Mouse (Mus musculus): Measurements from ENCODE around the gene Actn1. TPM values are rescaled to one million over a fixed set of nuclear protein-coding genes. Genes with fewer than 3 reads are reported as not detected.

The Actn1 gene
- total and polyA plus RNA-seq, 3 experiments: 29.0 to 31.7 (median 30.6) TPM

GRCm38 (mm10) chr12:80150624-80151023 is 109.5 kb downstream of the Actn1 start:
- H3K27ac ChIP-seq: no peak overlapping the region
- H3K4me1 ChIP-seq (ENCODE audit: control insufficient read depth, insufficient read depth, low read length): peaks cover 3% of the 10 kb centered on the region
- TF ChIP-seq POLR2A (IDR thresholded peaks at IDR 0.05; ENCODE audit: insufficient read depth, low read depth, low read length): no peak
- no peak for TF ChIP-seq CTCF (IDR thresholded peaks at IDR 0.05)
- TF ChIP-seq EP300 (IDR thresholded peaks at IDR 0.05; ENCODE audit: insufficient read depth, low read depth, low read length): no peak
- WGBS: 47% methylated on average over 8 of the region's 8 CpGs
- intact Hi-C loops (cut with DNase I): no loop called here
- no peaks in the 10 kb centered on the region for H3K36me3 ChIP-seq (ENCODE audit: control insufficient read depth, insufficient read depth, low read length)
- H3K27me3 ChIP-seq (ENCODE audit: control insufficient read depth, insufficient read depth, low read length): no peaks in the 10 kb centered on the region
- no peak overlapping the region for H3K4me3 ChIP-seq
- no peak overlapping the region for H3K9ac ChIP-seq (ENCODE audit: low read depth, low read length)
- no peaks in the 10 kb centered on the region for H3K79me2 ChIP-seq (replicated peaks; ENCODE audit: control insufficient read depth, insufficient read depth, low read length)
- no peak for DNase-seq

GRCm38 (mm10) chr12:80147563-80148214 is 112.5 kb downstream of the Actn1 start:
- H3K27ac ChIP-seq: no peak overlapping the region
- intact Hi-C loops (cut with DNase I): no loop called here
- 90% methylated on average over 11 of the region's 11 CpGs for WGBS
- TF ChIP-seq POLR2A (IDR thresholded peaks at IDR 0.05; ENCODE audit: insufficient read depth, low read depth, low read length): no peak
- no peak for TF ChIP-seq CTCF (IDR thresholded peaks at IDR 0.05)
- TF ChIP-seq EP300 (IDR thresholded peaks at IDR 0.05; ENCODE audit: insufficient read depth, low read depth, low read length): no peak
- H3K9ac ChIP-seq (ENCODE audit: low read depth, low read length): no peak overlapping the region
- H3K4me3 ChIP-seq: no peak overlapping the region
- peaks cover 3% of the 10 kb centered on the region for H3K4me1 ChIP-seq (ENCODE audit: control insufficient read depth, insufficient read depth, low read length)
- H3K79me2 ChIP-seq (replicated peaks; ENCODE audit: control insufficient read depth, insufficient read depth, low read length): no peaks in the 10 kb centered on the region
- H3K27me3 ChIP-seq (ENCODE audit: control insufficient read depth, insufficient read depth, low read length): no peaks in the 10 kb centered on the region
- no peak for DNase-seq
- no peaks in the 10 kb centered on the region for H3K36me3 ChIP-seq (ENCODE audit: control insufficient read depth, insufficient read depth, low read length)

GRCm38 (mm10) chr12:80146227-80147223 is 113.6 kb downstream of the Actn1 start:
- peak; percentile 59 to 76 for DNase-seq
- TF ChIP-seq EP300 (IDR thresholded peaks at IDR 0.05; ENCODE audit: insufficient read depth, low read depth, low read length) (0 out of 2 replicates have a peak, but pooled peaks have one; percentile 29), POLR2A (IDR thresholded peaks at IDR 0.05; ENCODE audit: insufficient read depth, low read depth, low read length) (no peak), CTCF (IDR thresholded peaks at IDR 0.05) (peak; percentile 87)
- Histone ChIP-seq H3K27ac (0 out of 2 replicates have a peak overlapping the region, but pooled peaks have one; percentile 3), H3K4me1 (ENCODE audit: control insufficient read depth, insufficient read depth, low read length) (peaks cover 3% of the 10 kb centered on the region), H3K9ac (ENCODE audit: low read depth, low read length) (no peak overlapping the region), H3K79me2 (replicated peaks; ENCODE audit: control insufficient read depth, insufficient read depth, low read length) (no peaks in the 10 kb centered on the region), H3K36me3 (ENCODE audit: control insufficient read depth, insufficient read depth, low read length) (no peaks in the 10 kb centered on the region), H3K27me3 (ENCODE audit: control insufficient read depth, insufficient read depth, low read length) (no peaks in the 10 kb centered on the region), H3K4me3 (no peak overlapping the region)
- 37% methylated on average over 21 of the region's 21 CpGs for WGBS
- intact Hi-C loops (cut with DNase I): loop anchor here (1.0 kb wide), 1 partner anchor 787 kb away; no protein-coding TSS in a partner anchor

- Histone ChIP-seq H3K36me3 (ENCODE audit: control insufficient read depth, insufficient read depth, low read length) (no peaks in the 10 kb centered on the region), H3K4me1 (ENCODE audit: control insufficient read depth, insufficient read depth, low read length) (peaks cover 3% of the 10 kb centered on the region), H3K79me2 (replicated peaks; ENCODE audit: control insufficient read depth, insufficient read depth, low read length) (no peaks in the 10 kb centered on the region), H3K27ac (no peak overlapping the region), H3K27me3 (ENCODE audit: control insufficient read depth, insufficient read depth, low read length) (no peaks in the 10 kb centered on the region), H3K9ac (ENCODE audit: low read depth, low read length) (no peak overlapping the region), H3K4me3 (no peak overlapping the region)
- intact Hi-C loops (cut with DNase I): no loop called here
- WGBS: 80% methylated on average over 8 of the region's 8 CpGs
- no peak for DNase-seq
- TF ChIP-seq EP300 (IDR thresholded peaks at IDR 0.05; ENCODE audit: insufficient read depth, low read depth, low read length) (no peak), CTCF (IDR thresholded peaks at IDR 0.05) (no peak), POLR2A (IDR thresholded peaks at IDR 0.05; ENCODE audit: insufficient read depth, low read depth, low read length) (no peak)
Measured at GRCm38 (mm10) chr12:80145365-80145764, 114.8 kb downstream of the Actn1 start.

GRCm38 (mm10) chr12:80144846-80145245 is 115.3 kb downstream of the Actn1 start:
- H3K4me3 ChIP-seq: no peak overlapping the region
- H3K4me1 ChIP-seq (ENCODE audit: control insufficient read depth, insufficient read depth, low read length): peaks cover 3% of the 10 kb centered on the region
- TF ChIP-seq POLR2A (IDR thresholded peaks at IDR 0.05; ENCODE audit: insufficient read depth, low read depth, low read length) (no peak), EP300 (IDR thresholded peaks at IDR 0.05; ENCODE audit: insufficient read depth, low read depth, low read length) (no peak), CTCF (IDR thresholded peaks at IDR 0.05) (no peak)
- H3K79me2 ChIP-seq (replicated peaks; ENCODE audit: control insufficient read depth, insufficient read depth, low read length): no peaks in the 10 kb centered on the region
- intact Hi-C loops (cut with DNase I): no loop called here
- H3K27ac ChIP-seq: no peak overlapping the region
- H3K36me3 ChIP-seq (ENCODE audit: control insufficient read depth, insufficient read depth, low read length): no peaks in the 10 kb centered on the region
- DNase-seq: no peak
- WGBS: 81% methylated on average over 3 of the region's 3 CpGs
- H3K9ac ChIP-seq (ENCODE audit: low read depth, low read length): no peak overlapping the region
- no peaks in the 10 kb centered on the region for H3K27me3 ChIP-seq (ENCODE audit: control insufficient read depth, insufficient read depth, low read length)

All from heart, adult 2 months (tissue).